Mouse (Mus musculus) thymus, adult 2 months (tissue): Measurements from ENCODE around the gene Nccrp1. TPM values are rescaled to one million over a fixed set of nuclear protein-coding genes. Genes with fewer than 3 reads are reported as not detected.

Source experiments
- DNase-seq: peaks from one replicate; pipeline ENCODE4 v3.0.0; 2021
- H3K27ac ChIP-seq: fragments of 200-500 bp; 2 replicates; pipeline ENCODE4 v1.5.1; 2012; ENCODE audit warnings: low read length, control low read depth; ENCODE audit not compliant: control insufficient read depth, insufficient read depth
- H3K27me3 ChIP-seq: fragments of 200-500 bp; 2 replicates; pipeline ENCODE4 v1.6.1; 2012; ENCODE audit warnings: mild to moderate bottlenecking, low read length, moderate library complexity, mixed read lengths; ENCODE audit not compliant: control insufficient read depth, insufficient read depth
- H3K36me3 ChIP-seq: fragments of 200-500 bp; 2 replicates; pipeline ENCODE4 v1.6.1; 2012; ENCODE audit warnings: mild to moderate bottlenecking, low read length, moderate library complexity; ENCODE audit not compliant: control insufficient read depth, insufficient read depth
- H3K4me1 ChIP-seq: fragments of 200-500 bp; replicated peaks from 2 replicates; pipeline ENCODE4 v1.6.1; 2012; ENCODE audit warnings: low read length; ENCODE audit not compliant: control insufficient read depth, insufficient read depth
- H3K4me3 ChIP-seq: fragments of 200-500 bp; 2 replicates; pipeline ENCODE4 v1.5.1; 2012; ENCODE audit warnings: mild to moderate bottlenecking, low read length, control low read depth, moderate library complexity; ENCODE audit not compliant: control insufficient read depth, insufficient read depth
- CTCF ChIP-seq: fragments of 200-500 bp; IDR thresholded peaks from 2 replicates; pipeline ENCODE4 v1.5.1; 2012; ENCODE audit warnings: mild to moderate bottlenecking, control low read depth, low read length, moderate library complexity, borderline replicate concordance; ENCODE audit not compliant: control insufficient read depth, poor library complexity, insufficient read depth; ENCODE audit errors: extremely low read depth
- POLR2A ChIP-seq: fragments of 200-500 bp; IDR thresholded peaks from 2 replicates; pipeline ENCODE4 v1.6.1; 2012; ENCODE audit warnings: mild to moderate bottlenecking, low read length, control low read depth, moderate library complexity; ENCODE audit not compliant: control insufficient read depth, poor library complexity, insufficient read depth; ENCODE audit errors: extremely low read depth
- WGBS: fragments of 180-500 bp; shearing (Covaris S2); methylation state at CpG from one replicate; pipeline ENCODE4 v1.1.7; 2018; 5-methylcytosine and 5-hydroxymethylcytosine counted together
- polyA plus RNA-seq: library from polyadenylated mRNA; depleted of rRNA; stranded (reverse); fragments of >200 nt; gene quantifications from 2 replicates; pipeline ENCODE4 v1.2.3, GENCODE M21; 2012; rRNA removed

Nccrp1 gene
- polyA plus RNA-seq, 1 experiment = 1.4 TPM

DNA sequence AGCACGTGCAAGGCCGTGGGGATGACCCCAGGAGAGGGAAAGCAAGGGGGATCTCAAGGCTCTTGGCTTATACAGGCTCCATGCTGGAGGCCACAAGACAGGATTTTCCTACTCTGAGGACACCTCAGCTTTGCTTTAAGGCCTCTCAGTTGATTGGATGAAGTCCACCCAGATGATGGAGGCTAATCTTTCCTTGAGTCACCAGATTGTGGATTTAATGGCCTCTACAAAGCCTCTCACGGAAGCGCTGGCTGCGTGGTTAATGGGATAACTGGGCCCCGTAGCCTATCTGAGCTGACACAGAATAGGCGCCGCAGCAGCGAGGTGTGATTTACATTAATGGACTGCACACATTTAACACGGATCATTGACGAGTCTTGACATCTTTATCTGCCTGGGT is 51.6 kb downstream of the Nccrp1 start:
- no peak for DNase-seq

More for the DNA sequence above, 51.6 kb downstream of the Nccrp1 start:
- Histone ChIP-seq H3K27me3 (no peaks in the 10 kb centered on the region), H3K27ac (no peak overlapping the region), H3K4me3 (no peak overlapping the region), H3K36me3 (no peaks in the 10 kb centered on the region), H3K4me1 (peaks cover 3% of the 10 kb centered on the region; the same call in 1 of the 2 replicates)
- WGBS = 93% methylated on average over 11 of the region's 11 CpGs
- TF ChIP-seq CTCF (no peak), POLR2A (no peak)

Other genes starting within 250 kb of the Nccrp1 start
- 1.1 and 1.3 TPM in 2 replicates for gene Dll3, start 245.0 kb downstream of the Nccrp1 start, polyA plus RNA-seq
- gene Timm50, start 235.2 kb downstream of the Nccrp1 start, polyA plus RNA-seq = 100 and 102 TPM in 2 replicates
- 241 and 245 TPM in 2 replicates for gene Supt5, start 208.5 kb downstream of the Nccrp1 start, polyA plus RNA-seq
- gene Rps16, start 196.6 kb downstream of the Nccrp1 start, polyA plus RNA-seq = 1,733 and 1,891 TPM in 2 replicates
- gene Plekhg2, start 174.7 kb downstream of the Nccrp1 start, polyA plus RNA-seq = 187 and 211 TPM in 2 replicates
- 152 and 159 TPM in 2 replicates for gene Zfp36, start 167.0 kb downstream of the Nccrp1 start, polyA plus RNA-seq
- 56.0 and 65.3 TPM in 2 replicates for gene Med29, start 154.5 kb downstream of the Nccrp1 start, polyA plus RNA-seq
- 146 and 182 TPM in 2 replicates for gene Paf1, start 154.3 kb downstream of the Nccrp1 start, polyA plus RNA-seq
- 180 and 194 TPM in 2 replicates for gene Gmfg, start 109.8 kb downstream of the Nccrp1 start, polyA plus RNA-seq
- gene Lrfn1, start 95.3 kb downstream of the Nccrp1 start, polyA plus RNA-seq = 7.6 and 9.1 TPM in 2 replicates
- 0.59 and 0.77 TPM in 2 replicates for gene Ifnl2, start 36.8 kb downstream of the Nccrp1 start, polyA plus RNA-seq
- 0.37 and 0.78 TPM in 2 replicates for gene Ifnl3, start 24.4 kb downstream of the Nccrp1 start, polyA plus RNA-seq
- 2.1 and 2.4 TPM in 2 replicates for gene Sycn, start 6.4 kb downstream of the Nccrp1 start, polyA plus RNA-seq
- gene Samd4b, start 50.9 kb upstream of the Nccrp1 start, polyA plus RNA-seq = 118 and 139 TPM in 2 replicates
- gene Pak4, start 50.9 kb upstream of the Nccrp1 start, polyA plus RNA-seq = 32.8 and 37.7 TPM in 2 replicates
- gene Acp7, start 84.1 kb upstream of the Nccrp1 start, polyA plus RNA-seq = 0.69 and 0.92 TPM in 2 replicates
- 19.1 and 26.5 TPM in 2 replicates for gene Fbxo27, start 145.6 kb upstream of the Nccrp1 start, polyA plus RNA-seq
- gene Fbxo17, start 169.6 kb upstream of the Nccrp1 start, polyA plus RNA-seq = 5.0 and 6.2 TPM in 2 replicates
- gene Mrps12, start 194.6 kb upstream of the Nccrp1 start, polyA plus RNA-seq = 74.4 and 84.5 TPM in 2 replicates
- 63.2 and 63.9 TPM in 2 replicates for gene Sars2, start 194.7 kb upstream of the Nccrp1 start, polyA plus RNA-seq
- gene Ccer2, start 208.9 kb upstream of the Nccrp1 start, polyA plus RNA-seq = 0.16 and 0.24 TPM in 2 replicates
- 101 and 104 TPM in 2 replicates for gene Sirt2, start 219.5 kb upstream of the Nccrp1 start, polyA plus RNA-seq
- gene Nfkbib, start 220.3 kb upstream of the Nccrp1 start, polyA plus RNA-seq = 75.5 and 78.8 TPM in 2 replicates
- 91.9 and 93.7 TPM in 2 replicates for gene Rinl, start 241.7 kb upstream of the Nccrp1 start, polyA plus RNA-seq